ENCODE assay signal across 10 mouse cellular contexts in the genomic region with DNA sequence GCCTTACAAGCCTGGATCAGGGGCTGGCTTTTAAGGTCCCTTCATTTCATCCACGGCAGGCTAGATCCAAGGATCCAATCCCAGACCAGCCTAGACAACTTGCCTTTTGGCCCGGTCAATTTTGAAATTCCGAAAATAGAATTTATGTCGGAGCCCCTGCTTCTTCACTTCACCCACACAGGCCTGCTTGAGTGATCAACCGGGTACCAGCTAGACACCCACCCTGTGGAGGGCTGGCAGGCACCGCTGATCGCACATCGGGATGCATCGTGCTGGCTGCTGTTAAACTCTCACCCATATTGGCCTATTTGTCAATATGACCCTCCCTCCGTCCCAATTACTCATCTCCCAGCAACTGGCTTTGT. TPM values are rescaled to one million over a fixed set of nuclear protein-coding genes. Genes with fewer than 3 reads are reported as not detected.
DNase-seq lines count a peak whose midpoint lies in the region; ATAC-seq and TF ChIP-seq lines count a peak whose summit lies in the region.
"Had no signal": no experiment of that assay in that cellular context is flagged by ENCODE, and none has a peak within 500 bp of the region (broad histone marks: within the 10 kb centered on the region; RNA-seq: fewer than 3 reads in every experiment).

No protein-coding gene starts in this region.

- H3K36me3 ChIP-seq in heart, embryonic 15.5 days: no peaks in the 10 kb centered on the region
- no peaks in the 10 kb centered on the region for H3K36me3 ChIP-seq in hindbrain, embryonic 14.5 days (replicated peaks; ENCODE audit: control insufficient read depth, insufficient read depth)
- H3K36me3 ChIP-seq in lung, embryonic 16.5 days (ENCODE audit: control insufficient read depth, insufficient read depth, low read length): no peaks in the 10 kb centered on the region

- ATAC-seq in heart, embryonic 15.5 days (replicated peaks; ENCODE audit: insufficient number of reproducible peaks, insufficient read depth, low FRiP score, low read depth): no peak
- ATAC-seq in hindbrain, embryonic 14.5 days (ENCODE audit: low FRiP score): no peak
- no peak for ATAC-seq in lung, embryonic 16.5 days (ENCODE audit: low read depth)
- ATAC-seq in erythroblast, adult 5-6 weeks (replicated peaks; ENCODE audit: low FRiP score, poor library complexity, severe bottlenecking): no peak

- H3K4me3 ChIP-seq in heart, embryonic 15.5 days: peak overlapping the region; percentile 25; the same call in 1 of the 2 replicates
- peak overlapping the region; percentile 6; the same call in 1 of the 2 replicates for H3K4me3 ChIP-seq in hindbrain, embryonic 14.5 days (replicated peaks; ENCODE audit: low read length)
- peak overlapping the region; percentile 70 for H3K4me3 ChIP-seq in lung, embryonic 16.5 days (ENCODE audit: low read length)

- H3K27ac ChIP-seq in heart, embryonic 15.5 days: no peak overlapping the region
- H3K27ac ChIP-seq in hindbrain, embryonic 14.5 days: no peak overlapping the region
- peak overlapping the region; percentile 71 for H3K27ac ChIP-seq in lung, embryonic 16.5 days (ENCODE audit: low read length)

- H3K4me1 ChIP-seq in heart, embryonic 15.5 days (replicated peaks): peaks cover 40% of the 10 kb centered on the region
- no peaks in the 10 kb centered on the region; the same call in 1 of the 2 replicates for H3K4me1 ChIP-seq in hindbrain, embryonic 14.5 days (replicated peaks; ENCODE audit: control insufficient read depth, insufficient read depth, low read length)
- H3K4me1 ChIP-seq in lung, embryonic 16.5 days (replicated peaks; ENCODE audit: control insufficient read depth, insufficient read depth, low read length): peaks cover 6% of the 10 kb centered on the region; the same call in 1 of the 2 replicates

- H3K27me3 ChIP-seq in heart, embryonic 15.5 days: peaks cover 93% of the 10 kb centered on the region
- peaks cover 90% of the 10 kb centered on the region for H3K27me3 ChIP-seq in hindbrain, embryonic 14.5 days (ENCODE audit: control insufficient read depth, insufficient read depth, low read length)
- H3K27me3 ChIP-seq in lung, embryonic 16.5 days (ENCODE audit: control insufficient read depth, insufficient read depth, low read depth, low read length): peaks cover 63% of the 10 kb centered on the region

- intact Hi-C loops in heart, postnatal 36 days (cut with DNase I): loop anchor here (5.0 kb wide), 1 partner anchor 851 kb away; the partner anchor contains the start of gene Pax9

- no peak for TF ChIP-seq CTCF in brain, embryonic 14.5 days (IDR thresholded peaks at IDR 0.05; ENCODE audit: borderline replicate concordance, extremely low read depth, insufficient read depth, insufficient read length)

- no peak for TF ChIP-seq POLR2A in brain, embryonic 14.5 days (IDR thresholded peaks at IDR 0.05; ENCODE audit: borderline replicate concordance, extremely low read depth, insufficient read depth, insufficient read length, poor library complexity, severe bottlenecking)

- DNase-seq in heart, postnatal 36 days: no peak
- peak; percentile 34 for DNase-seq in brain, embryonic 14.5 days (ENCODE audit: low read depth)
- DNase-seq in hindbrain, embryonic 14.5 days (ENCODE audit: low spot score): no peak
- DNase-seq in T-cell, adult 2 months (ENCODE audit: low spot score): no peak
- no peak for DNase-seq in spleen, postnatal 14 days (ENCODE audit: low spot score in 2 of 2)
- DNase-seq: adrenal gland, adult 2 months; cerebellum, postnatal 36 days had no signal

- H3K9ac ChIP-seq in heart, embryonic 15.5 days: no peak overlapping the region
- H3K9ac ChIP-seq in hindbrain, embryonic 14.5 days: no peak overlapping the region
- H3K9ac ChIP-seq in lung, embryonic 16.5 days (ENCODE audit: low read length): peak overlapping the region; percentile 75

- no peak overlapping the region; the same call in 1 of the 2 replicates for H3K4me2 ChIP-seq in heart, embryonic 15.5 days
- H3K4me2 ChIP-seq in hindbrain, embryonic 14.5 days (replicated peaks): no peak overlapping the region
- peak overlapping the region; percentile 51 for H3K4me2 ChIP-seq in lung, embryonic 16.5 days (ENCODE audit: low read depth, low read length)

- 6% methylated on average over 10 of the region's 10 CpGs for WGBS in heart, embryonic 15.5 days
- 5% methylated on average over 10 of the region's 10 CpGs for WGBS in hindbrain, embryonic 14.5 days
- under 1% methylated on average over 10 of the region's 10 CpGs for WGBS in lung, embryonic 16.5 days

- H3K9me3 ChIP-seq in heart, embryonic 15.5 days (replicated peaks): no peaks in the 10 kb centered on the region
- H3K9me3 ChIP-seq in hindbrain, embryonic 14.5 days (ENCODE audit: control insufficient read depth, low read length): no peaks in the 10 kb centered on the region
- no peaks in the 10 kb centered on the region for H3K9me3 ChIP-seq in lung, embryonic 16.5 days (ENCODE audit: control insufficient read depth, low read length)

RNA-seq across cellular contexts. Expression of gene Foxa1, which starts 3.1 kb away (rescaled TPM):
- polyA plus RNA-seq in heart, embryonic 15.5 days (2015; fragmentation: Nextera tagmentation; extraction: Ambion mirVana): 0.57 and 2.7 TPM in 2 replicates
- total RNA-seq in heart, postnatal 36 days (2021): not detected
- polyA plus RNA-seq in brain, embryonic 14.5 days (2012; rRNA removed): 4.5 and 7.7 TPM in 2 replicates
- 1.1 and 1.2 TPM in 2 replicates for polyA plus RNA-seq in hindbrain, embryonic 14.5 days (2014; fragmentation: Nextera tagmentation; extraction: Ambion mirVana)
- 7.5 and 8.2 TPM in 2 replicates for polyA plus RNA-seq in lung, embryonic 16.5 days (2015; fragmentation: Nextera tagmentation; extraction: Ambion mirVana)
- not detected in 2 replicates for total RNA-seq in erythroblast, adult 5-6 weeks (2015; ENCODE audit: low replicate concordance)
- total RNA-seq in erythroblast, adult 5-6 weeks (2017; ENCODE audit: low replicate concordance): not detected in 2 replicates
- total RNA-seq: adrenal gland, adult 2 months had no signal

RNA-seq across cellular contexts. Expression of gene Ttc6, which starts 20.3 kb away (rescaled TPM):
- polyA plus RNA-seq in heart, embryonic 15.5 days (2015; fragmentation: Nextera tagmentation; extraction: Ambion mirVana): 0.42 and 0.96 TPM in 2 replicates
- total RNA-seq in heart, postnatal 36 days (2021): not detected
- polyA plus RNA-seq in brain, embryonic 14.5 days (2012; rRNA removed): 0.73 and 1.2 TPM in 2 replicates
- 0.96 and 1.6 TPM in 2 replicates for polyA plus RNA-seq in hindbrain, embryonic 14.5 days (2014; fragmentation: Nextera tagmentation; extraction: Ambion mirVana)
- 3.0 and 5.1 TPM in 2 replicates for polyA plus RNA-seq in lung, embryonic 16.5 days (2015; fragmentation: Nextera tagmentation; extraction: Ambion mirVana)
- not detected in 2 replicates for total RNA-seq in erythroblast, adult 5-6 weeks (2015; ENCODE audit: low replicate concordance)
- not detected in 2 replicates for total RNA-seq in erythroblast, adult 5-6 weeks (2017; ENCODE audit: low replicate concordance)
- total RNA-seq: adrenal gland, adult 2 months had no signal
- polyA plus RNA-seq: adrenal gland, adult 2 months had no signal

Comparison
In these comparisons a context has a peak if more than half of its experiments do, and no peak if none do; other contexts are left out.
1. H3K4me3 ChIP-seq: peak in every context shown above with its lines; median percentile 70 in lung, embryonic 16.5 days; 25 in heart, embryonic 15.5 days; 6 in hindbrain, embryonic 14.5 days.